Mouse (Mus musculus) kidney, postnatal 4 days (tissue): ENCODE measurements around the gene Lcorl.
A peak's percentile ranks its signal among the peaks of the same experiment; 100 is the strongest.
"Not testable (repeated sequence)": the region's sequence is repeated elsewhere in the genome, so short reads cannot be mapped to it uniquely, and the experiment has no call there.

Source experiments
- DNase-seq, 2 experiments: peaks; one replicate each; pipeline ENCODE4 v3.0.0; 2021; ENCODE audit warnings: mixed read lengths in 2 of 2

Gene Lcorl

GRCm38 (mm10) chr5:45691678-45692077, 165.7 kb downstream of the Lcorl start:
- DNase-seq: no peak

GRCm38 (mm10) chr5:45690802-45691201, 166.6 kb downstream of the Lcorl start:
- no peak for DNase-seq

- DNase-seq: no peak
Observed at GRCm38 (mm10) chr5:45689152-45689551, 168.3 kb downstream of the Lcorl start.

DNA sequence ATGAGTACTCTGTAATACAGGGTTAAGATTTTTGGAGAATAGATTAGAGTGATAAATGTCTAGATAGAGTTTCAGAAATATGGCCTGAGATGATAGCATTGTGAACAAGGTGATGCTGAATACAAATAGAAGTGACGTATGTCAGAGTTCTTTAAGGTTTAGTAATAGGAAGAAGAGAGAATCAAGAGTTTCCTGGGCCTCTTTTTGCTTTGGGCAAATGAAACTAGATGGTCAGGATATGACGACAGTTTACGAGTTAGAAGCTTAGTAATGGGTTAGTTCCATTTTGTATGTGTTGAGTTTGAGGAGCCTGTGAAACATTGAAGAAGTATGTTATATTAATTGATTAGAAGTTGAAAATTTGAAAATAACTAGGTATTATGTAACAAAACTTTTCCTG, 171.2 kb downstream of the Lcorl start:
- DNase-seq: no peak

DNA sequence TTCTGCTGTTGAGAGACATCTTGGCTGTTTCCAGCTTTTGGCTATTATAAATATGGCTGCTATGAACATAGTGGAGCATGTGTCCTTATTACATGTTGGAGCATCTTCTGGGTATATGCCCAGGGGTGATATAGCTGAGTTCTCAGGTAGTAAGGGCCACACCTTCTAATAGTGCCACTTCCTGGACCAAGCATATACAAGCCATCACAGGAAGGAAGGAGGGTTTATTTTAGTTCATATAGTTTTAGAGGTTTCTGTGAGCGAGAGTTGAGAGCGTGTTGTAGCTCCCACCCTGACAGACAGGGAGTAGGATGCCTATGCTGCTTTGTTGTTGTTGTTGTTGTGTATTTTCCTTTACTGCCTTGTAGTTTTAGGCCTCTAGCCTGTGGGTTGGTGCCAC, 172.2 kb downstream of the Lcorl start:
- DNase-seq: no peak

DNA sequence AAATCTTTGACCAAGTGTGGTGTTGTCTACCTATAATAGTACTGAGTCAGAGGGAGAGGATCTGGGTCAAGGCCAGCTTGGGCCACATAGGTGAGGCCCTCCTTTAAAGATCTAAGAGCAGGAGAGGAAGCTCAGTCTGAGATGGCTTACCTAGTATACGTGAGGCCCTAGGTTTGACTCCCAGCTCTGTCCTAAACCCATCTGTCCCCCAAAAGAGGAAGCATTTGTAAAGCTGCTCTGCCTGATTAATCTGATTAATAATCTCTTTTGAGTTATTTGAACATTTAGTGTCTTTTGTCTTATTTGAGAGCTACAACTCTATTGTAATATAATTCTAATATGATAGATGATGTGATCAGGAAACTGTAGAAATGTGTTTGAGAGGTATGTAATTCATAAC, 174.0 kb downstream of the Lcorl start:
- no peak for DNase-seq

DNA sequence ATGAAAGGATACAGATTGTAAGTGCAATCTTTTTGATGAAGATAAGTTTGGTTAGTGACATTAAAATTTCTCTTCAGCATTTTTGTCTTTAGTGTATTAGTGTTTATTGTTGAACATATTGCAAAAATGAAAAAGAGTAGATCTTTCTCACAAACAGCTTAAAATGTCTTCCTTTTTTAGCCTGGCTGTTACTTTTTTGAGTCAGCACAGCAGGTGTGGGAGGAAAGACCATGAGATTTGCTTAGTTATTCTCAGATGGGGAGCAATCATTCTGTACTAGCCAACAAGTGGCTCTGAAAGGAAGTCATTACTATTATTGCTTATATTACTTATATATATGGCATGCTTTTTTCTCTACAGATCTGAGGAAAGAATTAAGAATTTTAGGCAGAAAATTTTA, 177.5 kb downstream of the Lcorl start:
- DNase-seq: no peak

- DNase-seq: no peak
Observed at GRCm38 (mm10) chr5:45677639-45678038, 179.8 kb downstream of the Lcorl start.

DNA sequence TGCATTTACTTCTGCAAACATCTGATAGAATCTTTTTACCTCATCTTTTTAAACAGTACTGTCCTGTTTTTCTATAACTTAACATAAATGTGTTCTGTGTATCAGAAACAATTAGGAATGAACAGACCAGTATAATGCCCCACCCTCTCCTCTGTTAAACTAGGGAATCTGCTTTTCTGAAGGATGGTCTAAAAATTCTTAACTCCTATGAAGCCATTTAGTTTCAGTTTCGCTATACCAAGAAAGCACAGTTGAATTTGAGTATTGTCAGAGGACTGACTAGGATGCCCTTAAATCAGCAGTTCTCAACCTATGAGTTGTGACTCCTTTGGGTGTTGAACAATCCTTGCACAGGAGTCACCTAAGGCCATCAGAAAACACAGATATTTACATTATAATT, 182.4 kb downstream of the Lcorl start:
- no peak for DNase-seq

- DNase-seq: no peak
Observed at GRCm38 (mm10) chr5:45670894-45671494, 186.4 kb downstream of the Lcorl start.

- DNase-seq: no peak
Observed at GRCm38 (mm10) chr5:45670280-45670670, 187.1 kb downstream of the Lcorl start.

DNA sequence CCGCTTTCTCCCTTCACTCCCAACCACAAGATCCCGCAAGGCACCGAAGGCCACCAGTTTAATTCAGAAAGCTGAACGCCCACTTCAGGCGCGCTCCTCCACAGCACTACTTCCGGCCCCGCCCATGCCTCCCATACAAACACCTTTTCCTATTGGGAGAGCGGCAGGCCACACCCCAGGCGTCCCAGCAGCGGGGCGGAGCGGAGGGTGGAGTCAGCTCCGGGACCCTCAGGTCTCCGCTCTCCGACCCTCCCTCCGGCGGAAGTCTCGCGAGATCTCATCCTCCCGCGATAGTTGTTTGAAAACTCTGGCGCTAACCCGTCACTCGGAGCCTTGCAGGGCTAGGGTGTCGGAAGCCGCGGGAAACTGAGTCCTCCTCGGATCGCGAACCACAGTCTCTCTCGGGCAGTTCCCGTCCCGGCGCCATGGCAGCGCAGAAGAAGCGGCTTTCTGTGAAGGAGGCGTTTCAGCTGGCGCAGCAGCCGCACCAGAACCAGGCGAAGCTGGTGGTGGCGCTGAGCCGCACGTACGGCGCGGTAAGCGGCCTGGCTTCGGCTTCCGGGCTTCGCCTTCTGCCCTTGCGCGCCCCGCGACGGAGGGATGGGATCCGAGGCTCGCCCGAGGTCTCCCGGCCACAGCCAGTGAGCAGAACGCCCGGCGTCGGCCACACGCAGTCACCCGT, 187.7 kb downstream of the Lcorl start, which contains the start of gene Ncapg:
Ncapg (plus strand) TSS at position 322 of the 682 bp plus-strand sequence.
- DNase-seq: peak; percentile 100

DNA sequence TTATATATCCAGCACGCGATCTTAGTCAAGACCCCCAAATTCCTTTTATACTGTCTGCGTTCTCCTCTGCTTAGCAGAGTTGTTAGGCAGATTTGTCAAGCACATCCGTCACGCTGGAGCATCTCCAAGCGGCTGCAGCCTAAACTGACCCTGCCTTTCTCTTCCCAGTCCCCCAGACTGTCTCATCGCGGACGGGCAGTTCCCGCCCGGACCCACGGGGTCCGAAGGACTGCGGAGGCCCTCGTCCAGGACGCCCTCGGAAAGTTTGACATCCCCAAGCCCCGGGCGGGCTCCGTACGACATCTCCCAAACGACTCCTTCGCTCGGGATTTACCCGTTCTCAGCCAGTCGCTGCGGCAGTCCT, 188.2 kb downstream of the Lcorl start:
- no peak for DNase-seq

DNA sequence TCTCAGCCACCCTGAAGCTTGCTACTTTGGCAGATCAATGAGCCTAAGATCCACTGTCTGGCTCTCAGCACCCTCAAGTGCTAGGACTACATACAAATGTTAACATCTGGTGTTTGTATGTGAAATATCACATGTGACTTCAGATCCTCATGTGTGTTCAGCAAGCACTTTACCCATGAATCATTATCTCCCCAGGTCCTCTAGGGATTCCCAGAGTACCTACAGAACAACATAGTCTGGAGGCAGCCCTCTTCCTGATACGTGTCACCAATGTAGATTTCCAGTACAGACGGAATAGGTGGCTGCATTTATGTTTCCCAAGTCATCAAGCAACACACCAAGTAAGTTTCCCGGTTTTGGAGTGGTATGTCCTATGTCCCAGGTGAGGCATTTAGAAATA, 188.6 kb downstream of the Lcorl start:
- no peak for DNase-seq

GRCm38 (mm10) chr5:45668324-45668723, 189.1 kb downstream of the Lcorl start:
- no peak for DNase-seq

GRCm38 (mm10) chr5:45658406-45658805, 199.0 kb downstream of the Lcorl start:
- not testable (repeated sequence) for DNase-seq

DNA sequence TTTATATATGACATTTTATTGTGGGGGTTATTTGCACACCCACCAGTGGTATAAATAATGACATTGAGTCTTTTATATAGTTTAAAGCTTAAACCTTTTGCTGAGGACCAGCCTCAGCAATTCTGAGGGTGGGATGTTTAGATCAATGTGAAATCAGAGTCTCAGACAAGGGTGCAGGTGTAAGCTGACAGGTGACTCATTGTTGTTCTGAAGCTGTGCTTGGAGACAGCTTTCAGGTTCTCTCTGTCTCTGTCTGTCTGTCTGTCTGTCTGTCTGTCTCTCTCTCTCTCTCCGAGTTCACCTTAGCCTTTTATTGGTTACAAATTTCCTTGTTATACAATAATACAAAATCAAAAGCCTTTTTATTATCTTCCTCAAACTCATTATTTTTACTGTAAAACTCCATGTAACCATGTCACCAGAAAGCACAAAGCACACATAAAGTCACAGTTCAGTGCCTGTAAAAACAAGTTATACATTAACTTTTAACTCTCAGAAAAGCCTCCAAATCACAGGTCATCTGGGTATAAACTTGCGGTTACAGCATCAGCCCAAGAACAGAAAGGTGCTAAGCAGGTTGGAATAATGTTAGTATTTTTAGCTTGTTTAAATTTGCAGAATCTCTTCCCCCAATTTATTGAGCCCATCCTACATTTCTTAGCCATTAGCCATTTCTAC, 206.2 kb downstream of the Lcorl start:
- no peak for DNase-seq
